Mouse (Mus musculus) cerebellum, adult 2 months (tissue): ENCODE results near the gene Skp2.

Experiments
- CTCF ChIP-seq: fragments of 200-500 bp; IDR thresholded peaks from 2 replicates; pipeline ENCODE4 v1.5.1; 2011; ENCODE audit warnings: low read depth, mild to moderate bottlenecking, control low read depth, low read length, moderate library complexity, borderline replicate concordance; ENCODE audit not compliant: insufficient read depth
- POLR2A ChIP-seq: fragments of 200-500 bp; IDR thresholded peaks from 2 replicates; pipeline ENCODE4 v1.6.1; 2011; ENCODE audit warnings: low read length, control low read depth, borderline replicate concordance; ENCODE audit not compliant: insufficient read depth

- no peak for TF ChIP-seq CTCF
- no peak for TF ChIP-seq POLR2A
These were observed 81.1 kb downstream of the Skp2 start for GRCm38 (mm10) chr15:9074139-9074538.
